Mouse (Mus musculus) olfactory bulb, adult 2 months (tissue): ENCODE data around the gene Gstm2.

Source experiments
- CTCF ChIP-seq: fragments of 200-500 bp; IDR thresholded peaks from 2 replicates; pipeline ENCODE4 v1.5.1; 2012; ENCODE audit warnings: low read depth, mild to moderate bottlenecking, low read length, moderate library complexity; ENCODE audit not compliant: insufficient read depth
- POLR2A ChIP-seq: fragments of 200-500 bp; IDR thresholded peaks from 2 replicates; pipeline ENCODE4 v1.6.1; 2012; ENCODE audit warnings: mild to moderate bottlenecking, low read depth, low read length, moderate library complexity; ENCODE audit not compliant: insufficient read depth

DNA sequence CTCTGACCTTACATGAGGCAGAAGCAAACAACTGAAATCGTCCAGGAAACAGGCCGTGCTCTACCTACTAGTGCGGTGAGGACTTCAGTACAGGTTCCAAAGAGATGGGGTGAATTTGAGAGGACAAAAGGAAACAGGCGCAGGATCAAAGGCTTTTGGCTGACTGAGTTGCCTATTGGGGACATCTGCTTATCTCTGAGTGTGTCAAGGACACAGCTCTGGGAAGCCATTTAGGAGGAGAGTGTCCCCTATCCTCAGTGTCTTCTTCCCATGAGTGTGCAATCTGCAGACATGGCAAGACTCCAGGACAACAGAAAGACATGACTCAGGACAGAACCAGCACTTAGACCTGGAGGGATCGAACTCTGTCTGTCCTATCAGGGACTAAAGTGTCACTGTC lies 1.8 kb downstream of the Gstm2 start:
- no peak for TF ChIP-seq POLR2A
- TF ChIP-seq CTCF: no peak
